Mouse (Mus musculus): Measurements from ENCODE around the gene Trem2. TPM values are rescaled to one million over a fixed set of nuclear protein-coding genes. Genes with fewer than 3 reads are reported as not detected.

Trem2 gene
- polyA plus RNA-seq, 1 experiment from 2014 or later: 5.2 TPM

- Histone ChIP-seq H3K36me3 (ENCODE audit: control insufficient read depth, insufficient read depth, low read length) (no peaks in the 10 kb centered on the region), H3K9me3 (ENCODE audit: control insufficient read depth, low read length) (no peaks in the 10 kb centered on the region), H3K4me1 (ENCODE audit: control insufficient read depth, insufficient read depth, low read length) (no peaks in the 10 kb centered on the region), H3K9ac (replicated peaks; ENCODE audit: low read depth, low read length) (no peak overlapping the region), H3K4me3 (ENCODE audit: low read depth, low read length) (no peak overlapping the region), H3K4me2 (ENCODE audit: low read depth, low read length) (no peak overlapping the region), H3K27ac (ENCODE audit: low read depth, low read length) (no peak overlapping the region), H3K27me3 (ENCODE audit: control insufficient read depth, insufficient read depth, low read length) (no peaks in the 10 kb centered on the region)
- no peak for ATAC-seq (ENCODE audit: low read depth)
- WGBS: 82% methylated on average over 2 of the region's 2 CpGs
Observed at GRCm38 (mm10) chr17:48321279-48321678, 24.9 kb upstream of the Trem2 start.

DNA sequence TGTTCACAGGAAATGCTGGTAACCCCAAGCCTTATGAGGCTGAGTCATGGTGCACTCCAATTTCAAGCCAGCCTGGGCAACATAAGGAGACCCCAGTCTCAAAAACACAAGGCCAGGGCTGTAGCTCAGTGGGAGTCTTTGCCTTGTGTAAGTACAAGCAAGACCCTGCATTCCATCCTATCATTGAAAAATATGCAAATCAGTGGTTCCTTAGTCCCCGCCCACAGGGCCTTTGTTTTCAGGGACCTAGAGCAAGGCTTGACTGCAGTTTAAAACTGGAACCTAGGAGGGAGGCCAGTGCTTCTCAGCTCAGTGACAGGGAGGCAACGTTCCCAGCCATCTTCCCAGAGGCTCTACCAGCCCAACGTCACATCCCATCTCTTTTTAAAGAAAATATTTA lies 23.0 kb upstream of the Trem2 start:
- Histone ChIP-seq H3K4me3 (ENCODE audit: low read depth, low read length) (no peak overlapping the region), H3K9ac (replicated peaks; ENCODE audit: low read depth, low read length) (no peak overlapping the region), H3K27me3 (ENCODE audit: control insufficient read depth, insufficient read depth, low read length) (no peaks in the 10 kb centered on the region), H3K27ac (ENCODE audit: low read depth, low read length) (no peak overlapping the region), H3K4me1 (ENCODE audit: control insufficient read depth, insufficient read depth, low read length) (no peaks in the 10 kb centered on the region), H3K36me3 (ENCODE audit: control insufficient read depth, insufficient read depth, low read length) (no peaks in the 10 kb centered on the region), H3K4me2 (ENCODE audit: low read depth, low read length) (no peak overlapping the region), H3K9me3 (ENCODE audit: control insufficient read depth, low read length) (no peaks in the 10 kb centered on the region)
- WGBS: 60% methylated on average over 3 of the region's 3 CpGs
- ATAC-seq (ENCODE audit: low read depth): no peak

DNA sequence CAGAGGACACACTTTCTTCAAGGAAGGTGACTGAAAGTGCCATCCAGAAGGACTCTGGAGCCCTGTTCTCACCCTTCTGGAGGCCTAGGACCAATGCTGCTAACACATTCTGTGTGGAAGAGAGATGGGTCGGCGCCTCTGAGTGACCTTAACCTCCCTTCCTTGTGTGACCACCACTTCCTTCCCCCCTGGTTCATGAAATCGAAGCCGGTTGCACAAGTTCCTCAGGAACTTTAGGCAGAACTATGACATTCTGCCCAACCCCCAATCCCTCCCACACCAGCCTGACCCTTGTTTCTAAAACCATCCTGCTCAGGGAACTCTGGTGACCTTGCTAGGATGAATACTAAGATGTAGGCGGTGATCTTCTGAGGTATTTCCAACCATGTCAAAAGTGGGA lies 21.9 kb upstream of the Trem2 start:
- H3K27me3 ChIP-seq (ENCODE audit: control insufficient read depth, insufficient read depth, low read length): no peaks in the 10 kb centered on the region
- no peak for ATAC-seq (ENCODE audit: low read depth)
- H3K4me2 ChIP-seq (ENCODE audit: low read depth, low read length): no peak overlapping the region
- 95% methylated on average over 5 of the region's 5 CpGs for WGBS
- H3K4me3 ChIP-seq (ENCODE audit: low read depth, low read length): no peak overlapping the region
- H3K27ac ChIP-seq (ENCODE audit: low read depth, low read length): no peak overlapping the region
- no peaks in the 10 kb centered on the region for H3K36me3 ChIP-seq (ENCODE audit: control insufficient read depth, insufficient read depth, low read length)
- H3K4me1 ChIP-seq (ENCODE audit: control insufficient read depth, insufficient read depth, low read length): no peaks in the 10 kb centered on the region
- H3K9ac ChIP-seq (replicated peaks; ENCODE audit: low read depth, low read length): no peak overlapping the region
- H3K9me3 ChIP-seq (ENCODE audit: control insufficient read depth, low read length): no peaks in the 10 kb centered on the region

DNA sequence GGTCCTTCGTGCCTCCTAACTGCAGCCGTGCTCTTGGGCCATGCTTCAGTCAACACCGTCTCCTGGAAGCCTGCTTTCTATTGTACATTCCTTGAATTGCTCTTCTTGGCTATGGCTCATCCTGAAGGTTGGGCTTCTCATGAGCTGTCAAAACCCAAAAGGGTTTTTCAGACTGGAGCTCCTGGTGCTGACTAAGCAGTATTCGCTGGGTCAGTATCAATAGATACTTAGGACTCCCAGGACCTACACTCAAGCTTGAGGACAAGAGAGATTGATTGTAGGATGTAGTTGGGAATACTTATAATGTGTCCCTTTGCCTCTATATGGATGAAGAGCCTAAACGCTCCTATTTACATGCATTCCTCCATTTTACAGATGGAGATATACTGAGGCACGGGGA lies 21.1 kb upstream of the Trem2 start:
- Histone ChIP-seq H3K36me3 (ENCODE audit: control insufficient read depth, insufficient read depth, low read length) (no peaks in the 10 kb centered on the region), H3K27ac (ENCODE audit: low read depth, low read length) (no peak overlapping the region), H3K9ac (replicated peaks; ENCODE audit: low read depth, low read length) (no peak overlapping the region), H3K4me3 (ENCODE audit: low read depth, low read length) (no peak overlapping the region), H3K9me3 (ENCODE audit: control insufficient read depth, low read length) (no peaks in the 10 kb centered on the region), H3K27me3 (ENCODE audit: control insufficient read depth, insufficient read depth, low read length) (no peaks in the 10 kb centered on the region), H3K4me1 (ENCODE audit: control insufficient read depth, insufficient read depth, low read length) (no peaks in the 10 kb centered on the region), H3K4me2 (ENCODE audit: low read depth, low read length) (no peak overlapping the region)
- ATAC-seq (ENCODE audit: low read depth): no peak
- WGBS: 90% methylated on average over 6 of the region's 6 CpGs

DNA sequence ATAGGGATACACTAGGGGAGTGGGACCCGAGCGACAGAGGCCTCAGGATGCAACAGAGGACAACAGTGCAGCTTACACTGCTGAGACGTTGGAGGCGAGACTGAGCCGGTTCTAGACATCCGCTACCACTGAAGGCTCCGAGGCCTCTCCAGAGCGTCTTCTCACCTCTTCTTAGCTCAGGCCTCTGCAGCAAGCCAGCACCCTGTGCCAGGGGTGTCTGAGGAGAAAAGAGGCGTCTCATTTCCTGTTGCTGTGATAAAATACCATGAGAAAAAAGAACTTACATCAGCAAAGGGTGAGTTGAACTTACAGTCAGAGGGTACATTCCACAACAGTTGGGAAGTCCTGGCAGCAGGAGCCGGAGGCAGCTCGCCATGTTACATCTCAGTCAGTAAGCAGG lies 20.6 kb upstream of the Trem2 start:
- H3K9ac ChIP-seq (replicated peaks; ENCODE audit: low read depth, low read length): no peak overlapping the region
- no peaks in the 10 kb centered on the region for H3K36me3 ChIP-seq (ENCODE audit: control insufficient read depth, insufficient read depth, low read length)
- no peak overlapping the region for H3K4me2 ChIP-seq (ENCODE audit: low read depth, low read length)
- H3K27me3 ChIP-seq (ENCODE audit: control insufficient read depth, insufficient read depth, low read length): no peaks in the 10 kb centered on the region
- no peak for ATAC-seq (ENCODE audit: low read depth)
- no peak overlapping the region for H3K4me3 ChIP-seq (ENCODE audit: low read depth, low read length)
- 90% methylated on average over 11 of the region's 11 CpGs for WGBS
- no peaks in the 10 kb centered on the region for H3K9me3 ChIP-seq (ENCODE audit: control insufficient read depth, low read length)
- H3K4me1 ChIP-seq (ENCODE audit: control insufficient read depth, insufficient read depth, low read length): no peaks in the 10 kb centered on the region
- no peak overlapping the region for H3K27ac ChIP-seq (ENCODE audit: low read depth, low read length)

GRCm38 (mm10) chr17:48326656-48327055 lies 19.5 kb upstream of the Trem2 start:
- whole genome bisulfite sequencing: 85% methylated on average over 4 of the region's 4 CpGs
- no peak overlapping the region for H3K9ac ChIP-seq (replicated peaks; ENCODE audit: low read depth, low read length)
- no peaks in the 10 kb centered on the region for H3K9me3 ChIP-seq (ENCODE audit: control insufficient read depth, low read length)
- no peaks in the 10 kb centered on the region for H3K36me3 ChIP-seq (ENCODE audit: control insufficient read depth, insufficient read depth, low read length)
- no peaks in the 10 kb centered on the region for H3K4me1 ChIP-seq (ENCODE audit: control insufficient read depth, insufficient read depth, low read length)
- no peaks in the 10 kb centered on the region for H3K27me3 ChIP-seq (ENCODE audit: control insufficient read depth, insufficient read depth, low read length)
- H3K4me2 ChIP-seq (ENCODE audit: low read depth, low read length): no peak overlapping the region
- no peak overlapping the region for H3K27ac ChIP-seq (ENCODE audit: low read depth, low read length)
- H3K4me3 ChIP-seq (ENCODE audit: low read depth, low read length): no peak overlapping the region
- ATAC-seq (ENCODE audit: low read depth): no peak

DNA sequence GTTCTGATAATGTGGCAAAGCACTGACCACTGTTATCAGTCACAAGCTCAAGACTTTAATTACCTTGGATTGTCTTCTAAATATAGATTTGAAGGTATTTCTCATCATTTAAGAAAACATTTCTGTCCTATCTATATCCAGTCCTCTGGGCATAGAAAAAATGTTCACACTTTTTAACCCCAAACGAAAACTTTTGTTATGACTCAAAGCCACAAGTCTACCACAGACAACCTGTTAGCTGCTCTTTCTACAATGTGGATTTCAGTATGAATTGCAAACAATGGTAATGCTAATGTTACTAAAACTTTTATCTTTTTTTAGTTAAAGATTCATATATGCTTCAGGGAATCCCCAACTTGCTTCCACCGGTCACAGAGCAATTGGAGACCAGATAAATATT lies 13.7 kb upstream of the Trem2 start:
- Histone ChIP-seq H3K9ac (replicated peaks; ENCODE audit: low read depth, low read length) (no peak overlapping the region), H3K4me2 (ENCODE audit: low read depth, low read length) (no peak overlapping the region), H3K4me1 (ENCODE audit: control insufficient read depth, insufficient read depth, low read length) (no peaks in the 10 kb centered on the region), H3K9me3 (ENCODE audit: control insufficient read depth, low read length) (no peaks in the 10 kb centered on the region), H3K27me3 (ENCODE audit: control insufficient read depth, insufficient read depth, low read length) (no peaks in the 10 kb centered on the region), H3K4me3 (ENCODE audit: low read depth, low read length) (no peak overlapping the region), H3K27ac (ENCODE audit: low read depth, low read length) (no peak overlapping the region), H3K36me3 (ENCODE audit: control insufficient read depth, insufficient read depth, low read length) (no peaks in the 10 kb centered on the region)
- WGBS: 95% methylated on average over 2 of the region's 2 CpGs
- no peak for ATAC-seq (ENCODE audit: low read depth)

- Histone ChIP-seq H3K4me3 (ENCODE audit: low read depth, low read length) (no peak overlapping the region), H3K9me3 (ENCODE audit: control insufficient read depth, low read length) (no peaks in the 10 kb centered on the region), H3K27me3 (ENCODE audit: control insufficient read depth, insufficient read depth, low read length) (no peaks in the 10 kb centered on the region), H3K36me3 (ENCODE audit: control insufficient read depth, insufficient read depth, low read length) (no peaks in the 10 kb centered on the region), H3K27ac (ENCODE audit: low read depth, low read length) (no peak overlapping the region), H3K4me2 (ENCODE audit: low read depth, low read length) (no peak overlapping the region), H3K4me1 (ENCODE audit: control insufficient read depth, insufficient read depth, low read length) (no peaks in the 10 kb centered on the region), H3K9ac (replicated peaks; ENCODE audit: low read depth, low read length) (no peak overlapping the region)
- 91% methylated on average over 4 of the region's 4 CpGs for WGBS
- ATAC-seq (ENCODE audit: low read depth): no peak
Observed at GRCm38 (mm10) chr17:48334186-48334585, 12.0 kb upstream of the Trem2 start.

DNA sequence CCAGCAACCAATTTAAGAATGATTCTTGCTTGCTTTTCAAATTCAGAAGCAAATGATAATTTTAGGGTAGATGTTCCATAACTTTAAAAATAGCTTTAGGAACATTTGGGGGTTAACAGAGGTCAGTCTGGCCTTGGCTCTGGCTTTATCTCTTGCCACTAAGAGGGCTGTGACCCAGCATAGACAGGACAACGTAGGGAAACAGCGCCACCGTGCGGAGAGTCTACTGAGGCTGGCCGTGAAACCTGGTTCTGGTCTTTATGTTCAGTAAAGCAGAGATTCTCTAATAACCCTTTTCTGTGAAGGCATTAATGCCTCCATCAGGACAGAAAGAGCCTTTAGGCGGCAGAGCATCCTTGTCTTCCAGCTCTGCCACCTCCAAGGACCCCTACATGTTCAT lies 9.3 kb upstream of the Trem2 start:
- no peaks in the 10 kb centered on the region for H3K27me3 ChIP-seq (ENCODE audit: control insufficient read depth, insufficient read depth, low read length)
- WGBS: 4% methylated on average over 6 of the region's 6 CpGs

GRCm38 (mm10) chr17:48340267-48340666 lies 5.9 kb upstream of the Trem2 start:
- no peak overlapping the region for H3K4me3 ChIP-seq (ENCODE audit: low read depth, low read length)
- ATAC-seq (ENCODE audit: low read depth): no peak

More for the DNA sequence above, 9.3 kb upstream of the Trem2 start:
- ATAC-seq (ENCODE audit: low read depth): no peak
- Histone ChIP-seq H3K4me3 (ENCODE audit: low read depth, low read length) (no peak overlapping the region), H3K9me3 (ENCODE audit: control insufficient read depth, low read length) (no peaks in the 10 kb centered on the region), H3K36me3 (ENCODE audit: control insufficient read depth, insufficient read depth, low read length) (no peaks in the 10 kb centered on the region), H3K4me1 (ENCODE audit: control insufficient read depth, insufficient read depth, low read length) (no peaks in the 10 kb centered on the region), H3K9ac (replicated peaks; ENCODE audit: low read depth, low read length) (no peak overlapping the region), H3K4me2 (ENCODE audit: low read depth, low read length) (no peak overlapping the region), H3K27ac (ENCODE audit: low read depth, low read length) (no peak overlapping the region)

More at GRCm38 (mm10) chr17:48340267-48340666, 5.9 kb upstream of the Trem2 start:
- no peaks in the 10 kb centered on the region for H3K36me3 ChIP-seq (ENCODE audit: control insufficient read depth, insufficient read depth, low read length)
- no peak overlapping the region for H3K27ac ChIP-seq (ENCODE audit: low read depth, low read length)
- no peaks in the 10 kb centered on the region for H3K27me3 ChIP-seq (ENCODE audit: control insufficient read depth, insufficient read depth, low read length)
- H3K9ac ChIP-seq (replicated peaks; ENCODE audit: low read depth, low read length): no peak overlapping the region
- H3K4me2 ChIP-seq (ENCODE audit: low read depth, low read length): no peak overlapping the region
- H3K9me3 ChIP-seq (ENCODE audit: control insufficient read depth, low read length): no peaks in the 10 kb centered on the region
- H3K4me1 ChIP-seq (ENCODE audit: control insufficient read depth, insufficient read depth, low read length): no peaks in the 10 kb centered on the region
- WGBS: 91% methylated on average over 1 of the region's 1 CpGs

Measured in neural tube, embryonic 14.5 days (tissue).